Mouse (Mus musculus) liver, adult 2 months (tissue): ENCODE measurements around the gene Mindy2.

Source experiments
- CTCF ChIP-seq: fragments of 200-500 bp; IDR thresholded peaks from 2 replicates; pipeline ENCODE4 v1.5.1; 2011; ENCODE audit warnings: low read depth, low read length, control low read depth
- POLR2A ChIP-seq: fragments of 200-500 bp; IDR thresholded peaks from 2 replicates; pipeline ENCODE4 v1.6.1; 2011; ENCODE audit warnings: low read length, control low read depth; ENCODE audit not compliant: insufficient read depth; ENCODE audit errors: extremely low read depth

- TF ChIP-seq CTCF (no peak), POLR2A (no peak)
Observed at GRCm38 (mm10) chr9:70673656-70674055, 16.7 kb upstream of the Mindy2 start.
